Mouse (Mus musculus) lung, embryonic 16.5 days (tissue): ENCODE measurements around the gene Acot5. TPM values are rescaled to one million over a fixed set of nuclear protein-coding genes. Genes with fewer than 3 reads are reported as not detected.
"Not testable (repeated sequence)": the region's sequence is repeated elsewhere in the genome, so short reads cannot be mapped to it uniquely, and the experiment has no call there.

ENCODE experiments used
- ATAC-seq: fragments of 200-750 bp; cut with Nextera tagmentation; 2 replicates; pipeline ENCODE4 v1.8.0; 2017; ENCODE audit warnings: low read depth, mild to moderate bottlenecking, moderate library complexity
- H3K27ac ChIP-seq: fragments of 300-500 bp; sonication (generic); 2 replicates; pipeline ENCODE4 v1.5.1; 2014; ENCODE audit warnings: mild to moderate bottlenecking, control low read depth, low read length
- H3K27me3 ChIP-seq: fragments of 300-500 bp; sonication (generic); 2 replicates; pipeline ENCODE4 v1.6.1; 2014; ENCODE audit warnings: low read depth, low read length, mixed read lengths; ENCODE audit not compliant: control insufficient read depth, insufficient read depth
- H3K36me3 ChIP-seq: fragments of 300-500 bp; sonication (generic); 2 replicates; pipeline ENCODE4 v1.6.1; 2014; ENCODE audit warnings: low read length; ENCODE audit not compliant: control insufficient read depth, insufficient read depth
- H3K4me1 ChIP-seq: fragments of 300-500 bp; sonication (generic); replicated peaks from 2 replicates; pipeline ENCODE4 v1.6.1; 2014; ENCODE audit warnings: low read length, mixed read lengths; ENCODE audit not compliant: control insufficient read depth, insufficient read depth
- H3K4me2 ChIP-seq: fragments of 300-500 bp; sonication (generic); 2 replicates; pipeline ENCODE4 v1.6.1; 2014; ENCODE audit warnings: low read depth, low read length, control low read depth
- H3K4me3 ChIP-seq: fragments of 300-500 bp; sonication (generic); 2 replicates; pipeline ENCODE4 v1.5.1; 2014; ENCODE audit warnings: mild to moderate bottlenecking, low read length, control low read depth
- H3K9ac ChIP-seq: fragments of 300-500 bp; sonication (generic); 2 replicates; pipeline ENCODE4 v1.6.1; 2014; ENCODE audit warnings: low read length, control low read depth
- H3K9me3 ChIP-seq: fragments of 300-500 bp; sonication (generic); 2 replicates; pipeline ENCODE4 v1.6.1; 2016; ENCODE audit warnings: low read length; ENCODE audit not compliant: control insufficient read depth
- WGBS: fragments of 180-500 bp; shearing (Covaris S2); extraction: QIAGEN DNeasy Blood & Tissue Kit; methylation state at CpG from one replicate; pipeline ENCODE4 v1.1.7; 2014; 5-methylcytosine and 5-hydroxymethylcytosine counted together
- polyA plus RNA-seq: library from polyadenylated mRNA; unstranded; fragments of >200 nt; fragmentation: Nextera tagmentation; extraction: Ambion mirVana; gene quantifications from 2 replicates; pipeline ENCODE4 v1.2.1, GENCODE M21; 2015

Acot5 gene
- polyA plus RNA-seq, 1 experiment from 2014 or later, result not detected

GRCm38 (mm10) chr12:84033302-84033701, 35.8 kb upstream of the Acot5 start:
- H3K9me3 ChIP-seq, H3K36me3 ChIP-seq, ATAC-seq, H3K4me1 ChIP-seq, H3K4me2 ChIP-seq, H3K9ac ChIP-seq, H3K27me3 ChIP-seq, H3K27ac ChIP-seq, H3K4me3 ChIP-seq: not testable (repeated sequence)
- 70% methylated on average over 2 of the region's 2 CpGs for WGBS

GRCm38 (mm10) chr12:84034108-84034507, 35.0 kb upstream of the Acot5 start:
- H3K4me1 ChIP-seq, result no peaks in the 10 kb centered on the region
- peak; percentile 66 for ATAC-seq
- 27% methylated on average over 4 of the region's 4 CpGs for WGBS
- H3K27me3 ChIP-seq, result 0 out of 2 replicates have a peak, but pooled peaks cover 2% of the 10 kb centered on the region
- no peak overlapping the region for H3K27ac ChIP-seq
- no peaks in the 10 kb centered on the region for H3K36me3 ChIP-seq
- no peak overlapping the region for H3K4me3 ChIP-seq
- no peak overlapping the region for H3K4me2 ChIP-seq
- no peaks in the 10 kb centered on the region for H3K9me3 ChIP-seq
- no peak overlapping the region for H3K9ac ChIP-seq

GRCm38 (mm10) chr12:84038241-84038640, 30.9 kb upstream of the Acot5 start, which contains the start of gene Acot4:
Gene Acot4, plus strand, starts transcription at chr12:84038379.
- not testable (repeated sequence) for H3K36me3 ChIP-seq, H3K27me3 ChIP-seq, H3K4me1 ChIP-seq, H3K9me3 ChIP-seq, H3K27ac ChIP-seq
- Histone ChIP-seq H3K9ac (peak within 1 kb of the TSS; percentile 67), H3K4me2 (peak within 1 kb of the TSS; percentile 76), H3K4me3 (peak within 1 kb of the TSS; percentile 51)
- WGBS, result 6% methylated on average over 23 of the region's 32 CpGs
- peak; percentile 64 for ATAC-seq

- not testable (repeated sequence) for H3K27ac ChIP-seq, H3K27me3 ChIP-seq, H3K9me3 ChIP-seq, H3K4me1 ChIP-seq, H3K36me3 ChIP-seq
- Histone ChIP-seq H3K9ac (peak within 1 kb of the TSS; percentile 67), H3K4me2 (peak within 1 kb of the TSS; percentile 76), H3K4me3 (peak within 1 kb of the TSS; percentile 51)
- peak; percentile 73 for ATAC-seq
- under 1% methylated on average over 27 of the region's 39 CpGs for WGBS
These were observed 30.4 kb upstream of the Acot5 start, which contains the start of gene Gm49366 for GRCm38 (mm10) chr12:84038691-84039111. Gene Gm49366, plus strand, starts transcription at chr12:84038935.

- Histone ChIP-seq H3K27ac (no peak overlapping the region), H3K36me3 (no peaks in the 10 kb centered on the region), H3K9ac (no peak overlapping the region), H3K9me3 (no peaks in the 10 kb centered on the region), H3K4me3 (no peak overlapping the region), H3K4me1 (no peaks in the 10 kb centered on the region), H3K4me2 (no peak overlapping the region), H3K27me3 (0 out of 2 replicates have a peak, but pooled peaks cover 2% of the 10 kb centered on the region)
- ATAC-seq, result no peak
- WGBS, result 71% methylated on average over 5 of the region's 5 CpGs
These were observed 26.9 kb upstream of the Acot5 start for GRCm38 (mm10) chr12:84042248-84042647.

GRCm38 (mm10) chr12:84044045-84044444, 25.1 kb upstream of the Acot5 start:
- no peak overlapping the region for H3K27ac ChIP-seq
- no peaks in the 10 kb centered on the region for H3K27me3 ChIP-seq
- no peaks in the 10 kb centered on the region for H3K4me1 ChIP-seq
- no peak overlapping the region for H3K4me3 ChIP-seq
- 65% methylated on average over 2 of the region's 2 CpGs for WGBS
- no peak for ATAC-seq
- 0 out of 2 replicates have a peak, but pooled peaks cover 2% of the 10 kb centered on the region for H3K9me3 ChIP-seq
- no peak overlapping the region for H3K9ac ChIP-seq
- no peak overlapping the region for H3K4me2 ChIP-seq
- H3K36me3 ChIP-seq, result no peaks in the 10 kb centered on the region

- no peak overlapping the region for H3K4me3 ChIP-seq
- no peaks in the 10 kb centered on the region for H3K4me1 ChIP-seq
- WGBS, result 92% methylated on average over 1 of the region's 1 CpGs
- H3K9ac ChIP-seq, result no peak overlapping the region
- H3K27ac ChIP-seq, result no peak overlapping the region
- no peak for ATAC-seq
- H3K4me2 ChIP-seq, result no peak overlapping the region
- no peaks in the 10 kb centered on the region for H3K27me3 ChIP-seq
- H3K36me3 ChIP-seq, result no peaks in the 10 kb centered on the region
- H3K9me3 ChIP-seq, result 0 out of 2 replicates have a peak, but pooled peaks cover 2% of the 10 kb centered on the region
These were observed 22.2 kb upstream of the Acot5 start for GRCm38 (mm10) chr12:84046906-84047305.

GRCm38 (mm10) chr12:84050744-84051143, 18.4 kb upstream of the Acot5 start:
- not testable (repeated sequence) for H3K27me3 ChIP-seq, H3K4me1 ChIP-seq, H3K9ac ChIP-seq, H3K27ac ChIP-seq, ATAC-seq, H3K4me3 ChIP-seq, H3K4me2 ChIP-seq, H3K9me3 ChIP-seq, H3K36me3 ChIP-seq
- WGBS, result 76% methylated on average over 5 of the region's 5 CpGs

GRCm38 (mm10) chr12:84051937-84052474, 17.1 kb upstream of the Acot5 start, which contains the start of gene Acot3:
Gene Acot3, plus strand, starts transcription at chr12:84052144.
- WGBS, result 72% methylated on average over 5 of the region's 5 CpGs
- H3K4me2 ChIP-seq, result no peak within 1 kb of the TSS
- no peak for ATAC-seq
- H3K9me3 ChIP-seq, result 0 out of 2 replicates have a peak, but pooled peaks cover 2% of the 10 kb centered on the region
- H3K36me3 ChIP-seq, result no peaks in the 10 kb centered on the region
- H3K4me1 ChIP-seq, result peaks cover 6% of the 10 kb centered on the region; the same call in 1 of the 2 replicates
- no peak within 1 kb of the TSS for H3K27ac ChIP-seq
- H3K27me3 ChIP-seq, result peaks cover 2% of the 10 kb centered on the region; the same call in 1 of the 2 replicates
- no peak within 1 kb of the TSS for H3K9ac ChIP-seq
- no peak within 1 kb of the TSS; the same call in 1 of the 2 replicates for H3K4me3 ChIP-seq
